Mouse (Mus musculus) heart, embryonic 11.5 days (tissue): ENCODE data around the gene Hipk2. TPM values are rescaled to one million over a fixed set of nuclear protein-coding genes. Genes with fewer than 3 reads are reported as not detected.
A peak's percentile ranks its signal among the peaks of the same experiment; 100 is the strongest.

Source experiments
- ATAC-seq: fragments of 200-750 bp; cut with Nextera tagmentation; replicated peaks from 2 replicates; pipeline ENCODE4 v1.8.0; 2017; ENCODE audit warnings: moderate library complexity; ENCODE audit not compliant: insufficient number of reproducible peaks, low FRiP score, low TSS enrichment
- H3K27ac ChIP-seq: fragments of 300-500 bp; sonication (generic); 2 replicates; pipeline ENCODE4 v1.5.1; 2014; ENCODE audit warnings: mild to moderate bottlenecking, low read depth, low read length
- H3K27me3 ChIP-seq: fragments of 300-500 bp; sonication (generic); 2 replicates; pipeline ENCODE4 v1.6.1; 2014; ENCODE audit warnings: mild to moderate bottlenecking, low read length, mixed read lengths; ENCODE audit not compliant: control insufficient read depth, insufficient read depth
- H3K36me3 ChIP-seq: fragments of 300-500 bp; sonication (generic); 2 replicates; pipeline ENCODE4 v1.6.1; 2014; ENCODE audit warnings: mild to moderate bottlenecking, low read length, moderate library complexity, mixed read lengths; ENCODE audit not compliant: control insufficient read depth, insufficient read depth
- H3K4me1 ChIP-seq: fragments of 300-500 bp; sonication (generic); 2 replicates; pipeline ENCODE4 v1.6.1; 2014; ENCODE audit warnings: low read length; ENCODE audit not compliant: control insufficient read depth, insufficient read depth
- H3K4me2 ChIP-seq: fragments of 300-500 bp; sonication (generic); 2 replicates; pipeline ENCODE4 v1.6.1; 2014; ENCODE audit warnings: mild to moderate bottlenecking, moderate library complexity
- H3K4me3 ChIP-seq: fragments of 300-500 bp; sonication (generic); 2 replicates; pipeline ENCODE4 v1.5.1; 2014; ENCODE audit warnings: low read depth, low read length
- H3K9ac ChIP-seq: fragments of 300-500 bp; sonication (generic); 2 replicates; pipeline ENCODE4 v1.6.1; 2014; ENCODE audit warnings: mild to moderate bottlenecking, low read depth, low read length, moderate library complexity
- H3K9me3 ChIP-seq: fragments of 300-500 bp; sonication (generic); replicated peaks from 2 replicates; pipeline ENCODE4 v1.6.1; 2016; ENCODE audit warnings: low read length; ENCODE audit not compliant: control insufficient read depth
- WGBS: fragments of 180-500 bp; shearing (Covaris S2); extraction: QIAGEN DNeasy Blood & Tissue Kit; methylation state at CpG from one replicate; pipeline ENCODE4 v1.1.7; 2014; ENCODE audit not compliant: insufficient replicate concordance; 5-methylcytosine and 5-hydroxymethylcytosine counted together
- polyA plus RNA-seq: library from polyadenylated mRNA; unstranded; fragments of >200 nt; fragmentation: Nextera tagmentation; extraction: Ambion mirVana; gene quantifications from 2 replicates; pipeline ENCODE4 v1.2.1, GENCODE M21; 2014

Gene Hipk2
- polyA plus RNA-seq, 1 experiment from 2014 or later = 18.9 TPM

DNA sequence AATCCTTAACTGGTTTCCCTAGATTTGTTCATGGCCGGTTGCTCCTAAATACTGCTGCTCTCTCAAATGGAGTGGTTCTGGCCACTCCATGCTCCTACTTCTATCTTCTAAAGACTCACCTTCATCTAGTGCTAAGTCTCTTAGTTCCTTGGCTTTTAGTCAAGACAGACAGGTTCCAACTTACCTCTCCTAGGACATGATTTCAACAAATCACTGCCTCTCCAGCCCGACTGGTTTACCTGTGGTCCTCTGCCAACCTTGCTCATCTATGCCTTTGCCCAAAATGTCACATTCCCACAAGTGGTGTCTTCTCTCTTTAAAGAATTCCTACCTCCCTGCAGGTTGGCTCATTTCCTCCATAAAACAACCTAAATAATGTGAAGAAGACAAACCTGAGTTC is 1.7 kb upstream of the Hipk2 start:
- Histone ChIP-seq H3K4me1 (peaks cover 6% of the 10 kb centered on the region; the same call in 1 of the 2 replicates), H3K27ac (no peak overlapping the region), H3K9me3 (no peaks in the 10 kb centered on the region), H3K36me3 (no peaks in the 10 kb centered on the region), H3K4me3 (no peak overlapping the region), H3K4me2 (no peak overlapping the region), H3K27me3 (no peaks in the 10 kb centered on the region), H3K9ac (no peak overlapping the region)
- WGBS = 90% methylated on average over 2 of the region's 2 CpGs
- no peak for ATAC-seq

DNA sequence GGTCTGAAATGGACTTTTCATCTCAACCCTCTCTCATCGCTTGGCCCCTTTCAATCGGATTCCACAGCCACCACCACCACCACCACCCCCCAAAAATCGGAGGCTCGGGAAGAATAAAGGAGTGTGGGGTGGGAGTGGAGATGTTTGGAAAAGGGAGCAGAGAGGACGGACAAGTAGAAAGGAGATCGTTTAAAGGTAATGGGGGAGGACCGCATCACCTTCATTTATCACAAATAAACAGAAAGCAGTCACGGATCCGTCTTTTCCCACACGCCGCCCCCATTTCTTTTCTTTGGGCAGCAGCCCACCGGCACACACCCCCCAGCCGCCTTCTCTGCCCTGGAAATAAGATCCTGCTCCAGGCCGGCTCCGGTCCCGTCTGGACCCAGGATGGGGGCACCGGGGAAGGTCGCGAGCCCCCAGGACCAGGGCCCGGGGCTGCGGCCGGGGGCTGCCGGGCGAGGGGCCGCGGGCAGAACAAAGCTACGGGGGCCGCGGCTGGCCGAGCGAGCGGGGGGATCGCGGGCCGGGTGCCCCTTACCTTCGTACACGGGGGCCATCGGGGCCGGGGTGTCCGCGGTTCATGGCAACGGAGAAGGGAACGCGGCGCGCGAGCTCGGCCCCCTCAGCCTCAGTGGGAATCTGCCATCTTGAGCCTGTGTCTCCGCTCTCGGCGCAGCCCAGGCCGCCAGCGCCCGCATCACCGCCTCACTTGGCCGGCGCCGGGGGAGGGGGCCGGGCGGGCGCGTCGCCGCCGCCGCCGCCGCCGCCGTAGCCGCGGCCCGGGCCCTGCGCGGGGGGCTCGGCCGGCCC is 501 bp downstream of the Hipk2 start, which contains the start of gene Tbxas1:
Gene Tbxas1 (plus strand): TSS at position 147 of the 813 bp plus-strand sequence.
- no peaks in the 10 kb centered on the region for H3K9me3 ChIP-seq
- peaks cover 12% of the 10 kb centered on the region for H3K4me1 ChIP-seq
- ATAC-seq = peak; percentile 55; the same call in 1 of the 2 replicates
- H3K36me3 ChIP-seq = no peaks in the 10 kb centered on the region
- H3K4me3 ChIP-seq = peak within 1 kb of the TSS; percentile 97
- H3K4me2 ChIP-seq = peak within 1 kb of the TSS; percentile 62
- under 1% methylated on average over 43 of the region's 77 CpGs for WGBS
- peak within 1 kb of the TSS; percentile 90 for H3K27ac ChIP-seq
- peak within 1 kb of the TSS; percentile 98 for H3K9ac ChIP-seq
- no peaks in the 10 kb centered on the region for H3K27me3 ChIP-seq

DNA sequence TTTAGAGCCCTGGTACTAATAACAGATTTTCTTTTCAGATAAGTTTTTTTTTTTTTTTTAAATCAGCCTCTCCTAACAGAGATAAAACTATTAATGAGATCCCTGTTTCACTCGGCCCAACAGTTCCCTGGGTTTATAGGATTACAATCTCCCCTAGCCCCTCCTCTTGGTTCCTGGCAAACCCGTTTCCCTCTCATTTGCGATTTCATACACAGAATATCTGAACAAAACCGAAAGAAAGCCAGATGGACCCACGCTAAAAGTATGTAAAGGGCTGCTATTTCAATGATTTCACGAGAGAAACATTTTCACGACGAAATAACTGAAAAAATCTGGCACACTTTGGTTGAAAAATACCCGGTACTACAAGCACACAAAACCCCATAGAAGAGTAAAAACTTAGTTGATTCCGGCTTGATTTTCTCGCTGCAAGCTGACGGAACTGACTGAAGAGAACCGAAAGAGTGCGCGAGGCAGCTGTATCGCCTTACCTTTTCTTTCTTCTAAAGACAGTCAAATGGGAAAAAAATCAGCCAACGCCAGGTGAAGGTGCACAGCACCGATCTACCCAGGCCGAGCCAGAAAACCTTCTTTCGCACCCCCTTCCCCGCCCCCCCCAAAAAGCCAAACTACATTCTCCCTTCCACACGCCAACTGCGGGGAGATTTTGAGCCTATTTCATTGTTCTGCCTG is 1.3 kb downstream of the Hipk2 start:
- ATAC-seq = no peak
- WGBS = under 1% methylated on average over 23 of the region's 23 CpGs
- H3K9me3 ChIP-seq = no peaks in the 10 kb centered on the region
- peaks cover 12% of the 10 kb centered on the region for H3K4me1 ChIP-seq
- peak overlapping the region; percentile 90 for H3K27ac ChIP-seq
- no peaks in the 10 kb centered on the region for H3K36me3 ChIP-seq
- H3K9ac ChIP-seq = peak overlapping the region; percentile 98
- H3K4me2 ChIP-seq = peak overlapping the region; percentile 62
- peak overlapping the region; percentile 97 for H3K4me3 ChIP-seq
- no peaks in the 10 kb centered on the region for H3K27me3 ChIP-seq

DNA sequence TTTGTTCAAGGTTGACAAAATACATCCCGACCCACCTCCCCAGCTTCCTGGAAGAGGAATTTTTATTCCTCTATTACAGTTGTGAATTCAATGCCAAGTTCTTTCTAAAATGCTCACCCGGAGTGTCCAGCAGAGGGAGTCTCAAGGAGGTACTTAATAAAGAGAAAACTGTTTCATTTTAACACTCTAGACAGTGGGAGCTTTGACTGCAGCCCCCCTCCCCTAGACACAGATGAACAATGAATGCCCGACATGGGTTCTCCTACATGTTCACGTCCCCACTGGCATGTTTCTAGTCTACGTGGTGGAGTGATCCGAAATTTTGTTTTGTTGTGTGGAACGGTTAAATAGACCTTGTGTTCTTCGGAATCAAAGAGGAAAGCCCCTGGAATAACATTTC is 1.9 kb downstream of the Hipk2 start:
- H3K27ac ChIP-seq = no peak overlapping the region
- peak overlapping the region; percentile 97 for H3K4me3 ChIP-seq
- H3K4me2 ChIP-seq = peak overlapping the region; percentile 62
- no peaks in the 10 kb centered on the region for H3K9me3 ChIP-seq
- 15% methylated on average over 8 of the region's 8 CpGs for WGBS
- H3K4me1 ChIP-seq = peaks cover 12% of the 10 kb centered on the region
- peak overlapping the region; percentile 98 for H3K9ac ChIP-seq
- no peaks in the 10 kb centered on the region for H3K36me3 ChIP-seq
- no peak for ATAC-seq
- H3K27me3 ChIP-seq = no peaks in the 10 kb centered on the region

DNA sequence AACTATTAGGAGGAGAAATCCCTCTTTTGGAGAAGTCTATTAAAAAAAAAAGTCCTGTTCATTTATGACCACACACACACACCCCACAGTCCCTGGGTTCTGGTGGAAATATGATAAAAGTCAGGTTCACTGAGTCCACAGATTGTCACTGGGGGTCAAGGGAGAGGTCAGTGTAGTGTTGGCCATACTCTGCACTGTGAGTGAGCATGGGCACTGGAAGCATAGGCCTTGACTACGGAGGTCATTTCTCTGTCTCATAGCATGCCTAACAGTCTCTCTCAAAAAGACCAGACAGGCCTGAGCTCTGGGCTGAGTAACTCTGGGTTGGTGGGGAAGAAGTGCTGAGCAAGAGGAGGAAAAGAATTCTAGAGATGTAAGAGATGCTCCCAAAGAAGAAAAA is 2.6 kb downstream of the Hipk2 start:
- peak overlapping the region; percentile 97 for H3K4me3 ChIP-seq
- H3K27ac ChIP-seq = no peak overlapping the region
- H3K4me1 ChIP-seq = peaks cover 12% of the 10 kb centered on the region
- peak overlapping the region; percentile 98 for H3K9ac ChIP-seq
- WGBS = 71% methylated on average over 1 of the region's 1 CpGs
- H3K4me2 ChIP-seq = peak overlapping the region; percentile 62
- H3K27me3 ChIP-seq = no peaks in the 10 kb centered on the region
- H3K36me3 ChIP-seq = no peaks in the 10 kb centered on the region
- H3K9me3 ChIP-seq = no peaks in the 10 kb centered on the region
- ATAC-seq = 0 out of 2 replicates have a peak, but pooled peaks have one; percentile 11

DNA sequence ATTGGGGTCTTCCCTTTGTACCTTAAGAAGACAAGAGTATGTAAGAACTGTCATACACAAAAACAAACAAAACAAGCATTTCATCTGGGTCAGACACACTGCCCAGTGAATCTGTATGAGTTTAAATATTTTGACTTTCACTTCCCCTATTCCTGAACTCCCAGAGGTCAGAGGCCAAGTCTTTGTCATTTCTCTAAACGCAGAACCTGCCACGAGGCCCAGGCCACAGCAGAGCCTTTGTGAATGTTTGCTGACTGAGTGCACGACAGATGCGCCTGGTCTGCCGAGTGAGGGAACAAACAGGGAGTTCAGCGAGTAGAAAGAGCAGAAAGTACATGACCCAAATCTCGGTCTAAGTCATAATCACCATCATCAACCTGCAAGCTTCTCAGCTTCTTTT is 4.9 kb downstream of the Hipk2 start:
- no peaks in the 10 kb centered on the region for H3K36me3 ChIP-seq
- ATAC-seq = no peak
- H3K4me2 ChIP-seq = no peak overlapping the region
- no peak overlapping the region for H3K9ac ChIP-seq
- no peaks in the 10 kb centered on the region for H3K27me3 ChIP-seq
- WGBS = 52% methylated on average over 7 of the region's 7 CpGs
- peaks cover 16% of the 10 kb centered on the region for H3K4me1 ChIP-seq
- no peak overlapping the region for H3K4me3 ChIP-seq
- H3K9me3 ChIP-seq = no peaks in the 10 kb centered on the region
- H3K27ac ChIP-seq = no peak overlapping the region

DNA sequence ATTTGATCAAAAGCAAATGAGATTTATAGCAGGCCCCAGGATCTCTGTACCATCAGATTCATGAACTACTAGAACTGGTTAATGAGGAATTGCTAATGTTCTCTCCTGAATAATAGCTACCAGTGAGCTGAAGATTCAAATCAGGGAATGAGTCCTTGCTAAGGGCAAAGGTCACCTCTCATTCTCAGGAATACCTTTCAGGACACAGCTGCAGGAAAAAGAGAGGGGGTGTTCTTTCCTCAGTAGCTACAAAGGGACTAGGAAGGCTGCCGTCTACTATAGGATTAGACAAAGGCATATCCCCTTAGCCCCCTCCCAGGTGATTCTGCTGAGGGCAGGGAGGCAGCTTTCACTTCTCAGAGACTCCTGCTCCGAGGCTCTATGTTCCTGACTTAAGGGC is 5.9 kb downstream of the Hipk2 start:
- peaks cover 26% of the 10 kb centered on the region for H3K4me1 ChIP-seq
- no peaks in the 10 kb centered on the region for H3K27me3 ChIP-seq
- H3K9ac ChIP-seq = no peak overlapping the region; the same call in 1 of the 2 replicates
- no peaks in the 10 kb centered on the region for H3K36me3 ChIP-seq
- H3K9me3 ChIP-seq = no peaks in the 10 kb centered on the region
- no peak overlapping the region for H3K27ac ChIP-seq
- WGBS = 51% methylated on average over 2 of the region's 2 CpGs
- H3K4me2 ChIP-seq = no peak overlapping the region
- ATAC-seq = no peak
- no peak overlapping the region for H3K4me3 ChIP-seq

DNA sequence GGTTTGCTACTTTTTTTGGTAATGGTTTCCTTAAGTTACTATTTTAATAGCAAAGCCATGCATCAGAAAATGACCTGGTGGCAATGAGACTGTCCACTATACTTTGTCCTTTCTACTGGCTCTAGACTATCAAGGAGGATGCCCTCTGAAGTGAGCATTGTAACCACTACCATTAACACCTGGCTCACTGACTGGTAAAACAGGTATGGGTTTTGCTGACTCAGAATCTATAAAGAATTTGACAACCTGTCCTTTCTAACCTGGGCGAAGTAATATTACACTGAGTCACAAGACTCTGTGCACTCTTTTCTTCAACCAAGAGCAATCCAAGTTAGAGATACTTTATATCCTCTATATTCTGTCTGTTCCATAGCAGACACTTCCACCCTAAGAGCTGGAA is 7.0 kb downstream of the Hipk2 start:
- Histone ChIP-seq H3K9ac (no peak overlapping the region), H3K4me2 (no peak overlapping the region), H3K27ac (no peak overlapping the region), H3K27me3 (no peaks in the 10 kb centered on the region), H3K4me1 (peaks cover 35% of the 10 kb centered on the region), H3K36me3 (no peaks in the 10 kb centered on the region), H3K4me3 (no peak overlapping the region), H3K9me3 (no peaks in the 10 kb centered on the region)
- 94% methylated on average over 1 of the region's 1 CpGs for WGBS
- ATAC-seq = no peak
